Mouse (Mus musculus): ENCODE results near the gene Itpr1.

DNA sequence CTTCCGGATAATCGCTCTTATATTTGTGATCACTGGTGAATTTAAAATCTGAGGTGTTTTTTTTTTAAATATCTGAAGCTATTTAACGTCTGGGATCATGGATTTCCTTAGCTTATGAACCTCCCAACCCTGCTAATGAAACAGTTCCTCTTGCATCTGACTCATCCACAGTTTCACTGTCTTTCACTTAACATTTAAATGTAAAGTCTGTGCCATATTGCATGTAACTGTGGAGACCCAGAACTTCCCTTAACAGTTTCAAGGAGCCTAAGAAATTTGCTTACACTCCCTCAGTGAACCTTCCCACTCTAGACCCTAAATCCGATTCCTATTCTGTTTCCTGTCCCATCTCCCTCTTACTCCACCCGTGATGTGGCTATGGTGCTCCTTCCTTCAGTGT, 342.0 kb downstream of the Itpr1 start:
- TF ChIP-seq POLR2A (IDR thresholded peaks at IDR 0.05; ENCODE audit: extremely low read depth, insufficient read depth, low read length) (no peak), CTCF (IDR thresholded peaks at IDR 0.05; ENCODE audit: low read depth, low read length) (no peak)
